Mouse (Mus musculus) olfactory bulb, adult 2 months (tissue): ENCODE data around the gene Ramp2.

Experiments
- CTCF ChIP-seq: fragments of 200-500 bp; IDR thresholded peaks from 2 replicates; pipeline ENCODE4 v1.5.1; 2012; ENCODE audit warnings: low read depth, mild to moderate bottlenecking, low read length, moderate library complexity; ENCODE audit not compliant: insufficient read depth
- POLR2A ChIP-seq: fragments of 200-500 bp; IDR thresholded peaks from 2 replicates; pipeline ENCODE4 v1.6.1; 2012; ENCODE audit warnings: mild to moderate bottlenecking, low read depth, low read length, moderate library complexity; ENCODE audit not compliant: insufficient read depth

GRCm38 (mm10) chr11:101200986-101201385 is 44.8 kb upstream of the Ramp2 start:
- TF ChIP-seq CTCF (peak; percentile 31; the same call in 1 of the 2 replicates), POLR2A (no peak)
